Mouse (Mus musculus) hindbrain, embryonic 15.5 days (tissue): ENCODE measurements around the gene Pcdh7. TPM values are rescaled to one million over a fixed set of nuclear protein-coding genes. Genes with fewer than 3 reads are reported as not detected.

Source experiments
- ATAC-seq: fragments of 200-750 bp; cut with Nextera tagmentation; 2 replicates; pipeline ENCODE4 v1.8.0; 2017; ENCODE audit warnings: low read depth, moderate number of reproducible peaks, moderate TSS enrichment; ENCODE audit not compliant: low FRiP score
- H3K27ac ChIP-seq: fragments of 300-500 bp; sonication (generic); replicated peaks from 2 replicates; pipeline ENCODE4 v1.5.1; 2015; ENCODE audit warnings: mild to moderate bottlenecking, inconsistent platforms
- H3K27me3 ChIP-seq: fragments of 300-500 bp; sonication (generic); 2 replicates; pipeline ENCODE4 v1.6.1; 2015; ENCODE audit warnings: control low read depth, inconsistent platforms
- H3K36me3 ChIP-seq: fragments of 300-500 bp; sonication (generic); 2 replicates; pipeline ENCODE4 v1.6.1; 2015; ENCODE audit warnings: control low read depth, inconsistent platforms
- H3K4me1 ChIP-seq: fragments of 300-500 bp; sonication (generic); replicated peaks from 2 replicates; pipeline ENCODE4 v1.6.1; 2015; ENCODE audit warnings: control low read depth, inconsistent platforms
- H3K4me2 ChIP-seq: fragments of 300-500 bp; sonication (generic); 2 replicates; pipeline ENCODE4 v1.6.1; 2015; ENCODE audit warnings: moderate library complexity, mild to moderate bottlenecking, inconsistent platforms
- H3K4me3 ChIP-seq: fragments of 300-500 bp; sonication (generic); 2 replicates; pipeline ENCODE4 v1.5.1; 2015; ENCODE audit warnings: mild to moderate bottlenecking, inconsistent platforms
- H3K9ac ChIP-seq: fragments of 300-500 bp; sonication (generic); 2 replicates; pipeline ENCODE4 v1.6.1; 2015; ENCODE audit warnings: inconsistent platforms
- H3K9me3 ChIP-seq: fragments of 300-500 bp; sonication (generic); 2 replicates; pipeline ENCODE4 v1.6.1; 2016; ENCODE audit warnings: control low read depth, inconsistent platforms
- WGBS: fragments of 180-500 bp; shearing (Covaris S2); methylation state at CpG from one replicate; pipeline ENCODE4 v1.1.7; 2015; 5-methylcytosine and 5-hydroxymethylcytosine counted together
- polyA plus RNA-seq: library from polyadenylated mRNA; unstranded; fragments of >200 nt; fragmentation: Nextera tagmentation; extraction: Ambion mirVana; gene quantifications from 2 replicates; pipeline ENCODE4 v1.2.1, GENCODE M21; 2015

The Pcdh7 gene
- polyA plus RNA-seq, 1 experiment from 2014 or later: 24.6 TPM

GRCm38 (mm10) chr5:57945419-57945818 lies 227.7 kb downstream of the Pcdh7 start:
- H3K9ac ChIP-seq: no peak overlapping the region
- no peak overlapping the region for H3K27ac ChIP-seq
- no peaks in the 10 kb centered on the region for H3K27me3 ChIP-seq
- no peaks in the 10 kb centered on the region for H3K36me3 ChIP-seq
- 43% methylated on average over 3 of the region's 3 CpGs for WGBS
- no peaks in the 10 kb centered on the region for H3K9me3 ChIP-seq
- H3K4me3 ChIP-seq: no peak overlapping the region
- no peak overlapping the region for H3K4me2 ChIP-seq
- H3K4me1 ChIP-seq: peaks cover 4% of the 10 kb centered on the region; the same call in 1 of the 2 replicates
- ATAC-seq: peak; percentile 59; the same call in 1 of the 2 replicates

GRCm38 (mm10) chr5:57959317-57959716 lies 241.6 kb downstream of the Pcdh7 start:
- Histone ChIP-seq H3K4me3 (no peak overlapping the region), H3K9ac (no peak overlapping the region), H3K36me3 (no peaks in the 10 kb centered on the region), H3K27me3 (no peaks in the 10 kb centered on the region), H3K4me1 (no peaks in the 10 kb centered on the region), H3K27ac (no peak overlapping the region), H3K4me2 (no peak overlapping the region), H3K9me3 (no peaks in the 10 kb centered on the region)
- no peak for ATAC-seq
- WGBS: 48% methylated on average over 1 of the region's 1 CpGs

DNA sequence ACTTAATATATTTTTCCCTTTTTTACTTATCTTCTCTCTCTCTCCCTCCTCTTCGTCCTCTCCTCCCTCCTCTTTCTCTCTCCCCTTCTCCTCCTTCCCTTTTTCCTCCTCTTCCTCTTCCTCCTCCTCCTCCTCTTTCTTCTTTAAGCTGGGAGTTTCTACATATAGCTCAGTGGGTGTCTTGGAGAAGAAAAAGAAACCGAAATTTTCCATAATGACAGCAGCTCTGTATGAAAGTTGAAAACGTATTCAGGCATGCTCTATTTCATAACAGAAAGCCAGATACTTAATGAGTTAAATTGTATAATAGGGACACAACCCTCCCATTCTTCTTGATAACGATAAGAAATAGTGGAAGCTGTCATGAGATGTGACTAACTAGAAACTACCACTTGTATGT lies 246.0 kb downstream of the Pcdh7 start:
- Histone ChIP-seq H3K27ac (no peak overlapping the region), H3K9me3 (no peaks in the 10 kb centered on the region), H3K27me3 (no peaks in the 10 kb centered on the region), H3K36me3 (no peaks in the 10 kb centered on the region), H3K4me1 (no peaks in the 10 kb centered on the region), H3K4me2 (no peak overlapping the region), H3K4me3 (no peak overlapping the region), H3K9ac (no peak overlapping the region)
- 74% methylated on average over 4 of the region's 4 CpGs for WGBS
- ATAC-seq: no peak

- Histone ChIP-seq H3K4me1 (no peaks in the 10 kb centered on the region), H3K4me3 (no peak overlapping the region), H3K27ac (no peak overlapping the region), H3K36me3 (no peaks in the 10 kb centered on the region), H3K4me2 (no peak overlapping the region), H3K27me3 (no peaks in the 10 kb centered on the region), H3K9me3 (no peaks in the 10 kb centered on the region), H3K9ac (no peak overlapping the region)
- ATAC-seq: no peak
- 83% methylated on average over 4 of the region's 4 CpGs for WGBS
Observed at GRCm38 (mm10) chr5:57964201-57964600, 246.4 kb downstream of the Pcdh7 start.

- 80% methylated on average over 2 of the region's 2 CpGs for WGBS
- Histone ChIP-seq H3K27ac (no peak overlapping the region), H3K36me3 (no peaks in the 10 kb centered on the region), H3K9me3 (no peaks in the 10 kb centered on the region), H3K27me3 (no peaks in the 10 kb centered on the region), H3K9ac (no peak overlapping the region), H3K4me1 (no peaks in the 10 kb centered on the region), H3K4me3 (no peak overlapping the region), H3K4me2 (no peak overlapping the region)
- no peak for ATAC-seq
Observed at GRCm38 (mm10) chr5:57993584-57993983, 275.8 kb downstream of the Pcdh7 start.

DNA sequence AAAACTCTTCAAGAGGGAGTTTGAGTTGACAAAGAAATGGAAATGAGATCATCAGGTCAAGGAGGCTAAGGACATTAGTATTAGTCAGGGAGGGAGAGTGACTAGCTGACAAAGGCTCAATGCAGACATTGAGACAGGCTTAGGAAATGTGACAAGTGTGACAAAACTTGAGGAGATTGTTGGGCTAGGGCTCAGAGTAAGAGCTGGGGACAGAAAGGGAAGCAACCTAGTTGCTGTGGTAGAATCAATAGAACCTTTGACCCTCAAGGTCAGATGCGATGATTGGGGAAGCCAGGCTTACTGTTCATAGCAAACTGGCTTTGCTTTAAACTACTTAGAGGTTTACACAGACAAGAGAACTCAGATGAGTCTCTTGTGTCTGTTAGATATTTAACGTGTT lies 303.6 kb downstream of the Pcdh7 start:
- no peaks in the 10 kb centered on the region for H3K9me3 ChIP-seq
- WGBS: 53% methylated on average over 2 of the region's 2 CpGs
- H3K4me2 ChIP-seq: no peak overlapping the region
- H3K27me3 ChIP-seq: no peaks in the 10 kb centered on the region
- no peak overlapping the region for H3K4me3 ChIP-seq
- H3K27ac ChIP-seq: no peak overlapping the region
- H3K36me3 ChIP-seq: no peaks in the 10 kb centered on the region
- no peak for ATAC-seq
- no peaks in the 10 kb centered on the region for H3K4me1 ChIP-seq
- no peak overlapping the region for H3K9ac ChIP-seq

- no peak overlapping the region for H3K4me2 ChIP-seq
- no peaks in the 10 kb centered on the region for H3K4me1 ChIP-seq
- ATAC-seq: no peak
- no peaks in the 10 kb centered on the region for H3K36me3 ChIP-seq
- H3K9me3 ChIP-seq: no peaks in the 10 kb centered on the region
- H3K4me3 ChIP-seq: no peak overlapping the region
- H3K27me3 ChIP-seq: no peaks in the 10 kb centered on the region
- 82% methylated on average over 7 of the region's 7 CpGs for WGBS
- no peak overlapping the region for H3K9ac ChIP-seq
- H3K27ac ChIP-seq: no peak overlapping the region
Observed at GRCm38 (mm10) chr5:58025123-58025522, 307.4 kb downstream of the Pcdh7 start.

DNA sequence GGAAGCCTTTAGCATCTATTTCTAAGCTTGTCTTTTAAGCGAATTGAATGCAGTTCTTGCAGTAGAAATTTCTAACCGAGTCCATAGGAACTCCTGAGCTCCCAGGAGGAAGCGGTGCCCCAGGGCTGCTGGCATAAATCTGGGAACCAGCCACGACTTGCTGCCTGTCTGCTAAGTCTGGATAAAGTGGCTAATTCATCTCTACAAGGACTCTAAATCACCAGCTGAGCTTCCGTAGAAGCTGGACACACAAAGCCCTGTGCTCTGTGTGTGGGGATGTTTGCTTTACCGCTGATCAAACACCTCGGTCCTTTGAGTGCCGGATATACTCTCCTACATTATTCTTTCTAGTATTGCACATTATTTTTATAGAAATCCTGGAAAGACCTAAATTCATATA lies 308.0 kb downstream of the Pcdh7 start:
- WGBS: 45% methylated on average over 8 of the region's 8 CpGs
- H3K9ac ChIP-seq: no peak overlapping the region
- H3K27ac ChIP-seq: no peak overlapping the region
- no peaks in the 10 kb centered on the region for H3K9me3 ChIP-seq
- H3K36me3 ChIP-seq: no peaks in the 10 kb centered on the region
- peak; percentile 48; the same call in 1 of the 2 replicates for ATAC-seq
- H3K4me2 ChIP-seq: no peak overlapping the region
- no peaks in the 10 kb centered on the region for H3K4me1 ChIP-seq
- H3K27me3 ChIP-seq: no peaks in the 10 kb centered on the region
- no peak overlapping the region for H3K4me3 ChIP-seq

- no peaks in the 10 kb centered on the region for H3K9me3 ChIP-seq
- no peak overlapping the region for H3K4me3 ChIP-seq
- ATAC-seq: no peak
- H3K36me3 ChIP-seq: no peaks in the 10 kb centered on the region
- 0 out of 2 replicates have a peak, but pooled peaks cover 10% of the 10 kb centered on the region for H3K4me1 ChIP-seq
- H3K27me3 ChIP-seq: no peaks in the 10 kb centered on the region
- H3K27ac ChIP-seq: no peak overlapping the region
- WGBS: 71% methylated on average over 3 of the region's 3 CpGs
- no peak overlapping the region for H3K4me2 ChIP-seq
- no peak overlapping the region for H3K9ac ChIP-seq
Observed at GRCm38 (mm10) chr5:58039875-58040274, 322.1 kb downstream of the Pcdh7 start.

GRCm38 (mm10) chr5:58044216-58044615 lies 326.4 kb downstream of the Pcdh7 start:
- Histone ChIP-seq H3K9ac (no peak overlapping the region), H3K4me1 (0 out of 2 replicates have a peak, but pooled peaks cover 10% of the 10 kb centered on the region), H3K27me3 (no peaks in the 10 kb centered on the region), H3K4me3 (no peak overlapping the region), H3K27ac (no peak overlapping the region), H3K36me3 (no peaks in the 10 kb centered on the region), H3K4me2 (no peak overlapping the region), H3K9me3 (no peaks in the 10 kb centered on the region)
- 43% methylated on average over 4 of the region's 4 CpGs for WGBS
- ATAC-seq: no peak

DNA sequence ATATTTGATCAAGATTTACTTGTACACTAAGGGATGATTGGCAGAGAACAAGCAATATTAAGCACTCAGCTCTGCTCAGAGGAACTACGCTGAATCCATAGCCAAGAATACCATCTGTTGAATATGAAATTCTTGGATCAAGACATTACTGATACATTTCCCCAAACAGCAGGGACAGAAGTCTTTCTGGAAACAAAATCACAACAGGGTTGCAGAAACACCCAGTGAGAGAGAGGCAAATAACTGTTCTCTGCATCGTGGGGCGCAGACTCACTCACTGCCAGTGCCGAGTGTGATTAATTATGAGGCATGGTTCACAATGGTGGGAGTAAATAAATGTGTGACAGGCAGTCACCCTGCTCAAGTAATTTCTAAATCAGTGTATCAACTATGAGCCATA lies 363.3 kb downstream of the Pcdh7 start:
- H3K9me3 ChIP-seq: no peaks in the 10 kb centered on the region
- no peaks in the 10 kb centered on the region for H3K4me1 ChIP-seq
- no peak overlapping the region for H3K4me2 ChIP-seq
- no peaks in the 10 kb centered on the region for H3K36me3 ChIP-seq
- H3K27ac ChIP-seq: no peak overlapping the region
- WGBS: 42% methylated on average over 4 of the region's 4 CpGs
- H3K27me3 ChIP-seq: no peaks in the 10 kb centered on the region
- H3K4me3 ChIP-seq: no peak overlapping the region
- ATAC-seq: peak; percentile 61; the same call in 1 of the 2 replicates
- H3K9ac ChIP-seq: no peak overlapping the region

GRCm38 (mm10) chr5:58082230-58082629 lies 364.5 kb downstream of the Pcdh7 start:
- ATAC-seq: no peak
- no peak overlapping the region for H3K9ac ChIP-seq
- H3K9me3 ChIP-seq: no peaks in the 10 kb centered on the region
- no peaks in the 10 kb centered on the region for H3K36me3 ChIP-seq
- H3K27ac ChIP-seq: no peak overlapping the region
- H3K27me3 ChIP-seq: no peaks in the 10 kb centered on the region
- H3K4me3 ChIP-seq: no peak overlapping the region
- 83% methylated on average over 2 of the region's 2 CpGs for WGBS
- H3K4me1 ChIP-seq: no peaks in the 10 kb centered on the region
- H3K4me2 ChIP-seq: no peak overlapping the region

DNA sequence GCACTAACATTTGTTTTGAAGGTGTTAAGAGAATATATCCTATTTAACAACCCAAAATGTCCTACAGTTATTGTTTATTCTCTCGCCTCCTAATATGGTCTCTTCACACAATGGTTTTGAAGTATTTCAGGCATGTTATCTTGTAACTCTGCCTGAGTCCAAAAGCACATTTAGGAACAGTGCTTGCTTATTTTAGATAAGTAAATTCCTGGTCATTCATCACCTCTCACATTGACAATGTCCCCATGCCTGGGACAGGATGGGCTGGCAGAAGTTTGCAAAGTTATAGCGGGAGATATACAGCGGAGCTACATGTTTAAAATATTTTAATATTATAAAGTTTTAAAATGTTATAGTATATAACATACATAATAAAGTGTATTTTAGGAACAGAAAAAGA lies 365.3 kb downstream of the Pcdh7 start:
- no peaks in the 10 kb centered on the region for H3K9me3 ChIP-seq
- no peak overlapping the region for H3K9ac ChIP-seq
- H3K36me3 ChIP-seq: no peaks in the 10 kb centered on the region
- H3K27me3 ChIP-seq: no peaks in the 10 kb centered on the region
- H3K4me3 ChIP-seq: no peak overlapping the region
- no peak for ATAC-seq
- H3K4me2 ChIP-seq: no peak overlapping the region
- 95% methylated on average over 3 of the region's 3 CpGs for WGBS
- no peak overlapping the region for H3K27ac ChIP-seq
- no peaks in the 10 kb centered on the region for H3K4me1 ChIP-seq
